Mouse (Mus musculus) testis, adult 2 months (tissue): ENCODE measurements around the gene Agbl3.

Experiments
- CTCF ChIP-seq: fragments of 200-500 bp; IDR thresholded peaks from 2 replicates; pipeline ENCODE4 v1.5.1; 2012; ENCODE audit warnings: low read depth, mild to moderate bottlenecking, inconsistent platforms, low read length, moderate library complexity; ENCODE audit not compliant: control insufficient read depth, insufficient read depth, insufficient replicate concordance
- POLR2A ChIP-seq: fragments of 200-500 bp; IDR thresholded peaks from 2 replicates; pipeline ENCODE4 v1.6.1; 2012; ENCODE audit warnings: low read depth, mild to moderate bottlenecking, inconsistent platforms, low read length, moderate library complexity; ENCODE audit not compliant: control insufficient read depth

DNA sequence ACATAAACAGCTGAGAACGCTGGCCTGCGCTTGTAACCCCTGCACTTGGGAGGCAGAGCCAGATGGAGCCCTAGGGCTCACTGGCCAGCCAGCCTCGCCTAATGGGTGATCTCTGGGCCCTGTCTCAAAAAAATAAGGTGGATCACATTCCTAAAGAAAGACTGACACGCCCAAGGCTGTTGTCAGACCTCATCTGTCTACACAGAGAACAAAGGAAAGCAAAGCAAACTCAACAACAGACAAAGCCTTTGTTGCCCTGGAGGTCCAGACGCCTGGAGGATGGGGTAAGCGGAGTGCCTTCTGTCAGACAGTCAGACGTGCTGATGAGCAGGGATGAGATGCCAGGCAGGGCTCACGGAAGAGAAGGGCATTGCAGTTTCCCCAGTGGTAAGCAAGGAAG is 86.6 kb downstream of the Agbl3 start:
- no peak for TF ChIP-seq CTCF
- no peak for TF ChIP-seq POLR2A
